Mouse (Mus musculus) ES-Bruce4 (cell line): ENCODE data around the gene Sspo.

Experiments
- CTCF ChIP-seq: IDR thresholded peaks from one replicate; pipeline ENCODE4 v1.8.1; 2011; ENCODE audit warnings: low read depth, low read length
- EP300 ChIP-seq: IDR thresholded peaks from 2 replicates; pipeline ENCODE4 v1.6.1; 2011; ENCODE audit warnings: low read depth, low read length; ENCODE audit not compliant: insufficient read depth
- POLR2A ChIP-seq: IDR thresholded peaks from one replicate; pipeline ENCODE4 v1.8.1; 2011; ENCODE audit warnings: low read length; ENCODE audit not compliant: insufficient read depth

- no peak for TF ChIP-seq EP300
- TF ChIP-seq CTCF: no peak
- no peak for TF ChIP-seq POLR2A
Measured at GRCm38 (mm10) chr6:48503847-48504240, 55.8 kb downstream of the Sspo start.
